Mouse (Mus musculus): ENCODE measurements at regions not wholly inside any gene's neighbourhood (a gene's known extent, or its start where the extent isn't known, plus 50 kb on each side); places are given as distances from the start of the nearest gene placed in this dataset.

GRCm38 (mm10) chr13:37629271-37629899, 148.8 kb upstream of the Rreb1 start:
- WGBS, result 73% methylated on average over 6 of the region's 6 CpGs
- ATAC-seq (replicated peaks; ENCODE audit: insufficient number of reproducible peaks, low FRiP score, low TSS enrichment, low read depth), result no peak
- no peaks in the 10 kb centered on the region for H3K9me3 ChIP-seq (replicated peaks; ENCODE audit: control insufficient read depth, low read length)
- no peaks in the 10 kb centered on the region for H3K4me1 ChIP-seq (ENCODE audit: control insufficient read depth, insufficient read depth, low read length)
- H3K36me3 ChIP-seq (replicated peaks; ENCODE audit: control insufficient read depth, insufficient read depth, low read depth, low read length), result no peaks in the 10 kb centered on the region
- no peak overlapping the region for H3K4me3 ChIP-seq (ENCODE audit: low read depth, low read length)
- H3K9ac ChIP-seq (replicated peaks; ENCODE audit: low read length), result no peak overlapping the region
- H3K27ac ChIP-seq (replicated peaks; ENCODE audit: low read depth, low read length), result no peak overlapping the region
- no peaks in the 10 kb centered on the region for H3K27me3 ChIP-seq (ENCODE audit: control insufficient read depth, insufficient read depth, low read length)
- no peak overlapping the region for H3K4me2 ChIP-seq (ENCODE audit: low read depth, low read length)
- no peak for DNase-seq (ENCODE audit: low spot score)

GRCm38 (mm10) chr13:37632835-37633440, 145.3 kb upstream of the Rreb1 start:
- H3K4me3 ChIP-seq (ENCODE audit: low read depth, low read length), result no peak overlapping the region
- DNase-seq (ENCODE audit: low spot score) (no peak), ATAC-seq (replicated peaks; ENCODE audit: insufficient number of reproducible peaks, low FRiP score, low TSS enrichment, low read depth) (no peak)
- no peaks in the 10 kb centered on the region for H3K9me3 ChIP-seq (replicated peaks; ENCODE audit: control insufficient read depth, low read length)
- H3K27ac ChIP-seq (replicated peaks; ENCODE audit: low read depth, low read length), result no peak overlapping the region
- no peaks in the 10 kb centered on the region for H3K4me1 ChIP-seq (ENCODE audit: control insufficient read depth, insufficient read depth, low read length)
- no peak overlapping the region for H3K9ac ChIP-seq (replicated peaks; ENCODE audit: low read length)
- H3K36me3 ChIP-seq (replicated peaks; ENCODE audit: control insufficient read depth, insufficient read depth, low read depth, low read length), result no peaks in the 10 kb centered on the region
- H3K27me3 ChIP-seq (ENCODE audit: control insufficient read depth, insufficient read depth, low read length), result no peaks in the 10 kb centered on the region
- no peak overlapping the region for H3K4me2 ChIP-seq (ENCODE audit: low read depth, low read length)
- WGBS, result 95% methylated on average over 5 of the region's 5 CpGs

DNA sequence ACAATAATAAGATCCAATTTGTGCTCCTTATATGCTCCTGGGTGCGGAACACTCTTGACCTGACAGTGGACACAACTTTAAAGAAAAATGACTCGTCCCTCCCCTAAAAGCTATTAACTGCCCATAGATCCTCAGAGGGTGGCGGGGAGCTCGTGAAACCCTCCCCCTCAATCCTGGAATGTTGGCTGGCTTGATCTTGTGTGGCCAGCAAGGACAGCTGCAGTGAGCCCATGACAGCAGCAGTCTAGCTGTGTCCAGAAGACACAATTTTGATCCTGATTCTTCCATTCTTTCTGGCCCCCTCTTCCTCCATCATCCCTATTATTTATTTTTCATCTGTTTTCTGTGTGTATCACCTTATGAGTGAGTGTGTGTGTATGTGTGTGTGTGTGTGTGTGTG, 141.8 kb upstream of the Rreb1 start:
- no peak for DNase-seq (ENCODE audit: low spot score)
- H3K4me2 ChIP-seq (ENCODE audit: low read depth, low read length), result no peak overlapping the region
- H3K4me1 ChIP-seq (ENCODE audit: control insufficient read depth, insufficient read depth, low read length), result no peaks in the 10 kb centered on the region
- H3K36me3 ChIP-seq (replicated peaks; ENCODE audit: control insufficient read depth, insufficient read depth, low read depth, low read length), result no peaks in the 10 kb centered on the region
- H3K27me3 ChIP-seq (ENCODE audit: control insufficient read depth, insufficient read depth, low read length), result no peaks in the 10 kb centered on the region
- no peak overlapping the region for H3K9ac ChIP-seq (replicated peaks; ENCODE audit: low read length)
- H3K9me3 ChIP-seq (replicated peaks; ENCODE audit: control insufficient read depth, low read length), result no peaks in the 10 kb centered on the region
- H3K4me3 ChIP-seq (ENCODE audit: low read depth, low read length), result no peak overlapping the region
- ATAC-seq (replicated peaks; ENCODE audit: insufficient number of reproducible peaks, low FRiP score, low TSS enrichment, low read depth), result no peak
- H3K27ac ChIP-seq (replicated peaks; ENCODE audit: low read depth, low read length), result no peak overlapping the region
- WGBS, result 81% methylated on average over 4 of the region's 4 CpGs

DNA sequence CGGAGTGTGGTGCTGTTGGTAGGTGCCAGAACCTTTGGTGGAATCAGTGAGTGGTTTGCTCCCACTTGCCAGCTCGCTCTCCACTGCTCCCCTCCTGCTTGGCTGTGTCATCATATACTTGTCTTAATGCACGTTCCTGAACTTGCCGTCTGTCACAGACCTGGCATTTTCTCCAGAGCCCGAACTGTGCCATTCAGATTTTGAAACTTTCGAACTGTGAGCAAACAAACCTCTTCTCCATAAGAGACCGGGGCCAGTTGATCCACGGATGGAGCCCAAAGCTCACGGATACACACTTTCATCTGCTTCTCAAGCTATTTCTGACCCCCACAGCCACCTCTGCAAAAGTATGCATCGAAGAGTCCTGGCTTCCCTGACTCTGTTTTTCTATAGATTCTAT, 141.0 kb upstream of the Rreb1 start:
- DNase-seq (ENCODE audit: low spot score), result no peak
- H3K27me3 ChIP-seq (ENCODE audit: control insufficient read depth, insufficient read depth, low read length), result no peaks in the 10 kb centered on the region
- no peak overlapping the region for H3K9ac ChIP-seq (replicated peaks; ENCODE audit: low read length)
- no peak overlapping the region for H3K27ac ChIP-seq (replicated peaks; ENCODE audit: low read depth, low read length)
- no peak for ATAC-seq (replicated peaks; ENCODE audit: insufficient number of reproducible peaks, low FRiP score, low TSS enrichment, low read depth)
- WGBS, result 86% methylated on average over 10 of the region's 10 CpGs
- no peaks in the 10 kb centered on the region for H3K4me1 ChIP-seq (ENCODE audit: control insufficient read depth, insufficient read depth, low read length)
- H3K36me3 ChIP-seq (replicated peaks; ENCODE audit: control insufficient read depth, insufficient read depth, low read depth, low read length), result no peaks in the 10 kb centered on the region
- no peaks in the 10 kb centered on the region for H3K9me3 ChIP-seq (replicated peaks; ENCODE audit: control insufficient read depth, low read length)
- no peak overlapping the region for H3K4me2 ChIP-seq (ENCODE audit: low read depth, low read length)
- no peak overlapping the region for H3K4me3 ChIP-seq (ENCODE audit: low read depth, low read length)

GRCm38 (mm10) chr13:37638071-37638511, 140.1 kb upstream of the Rreb1 start:
- Histone ChIP-seq H3K27ac (replicated peaks; ENCODE audit: low read depth, low read length) (no peak overlapping the region), H3K4me3 (ENCODE audit: low read depth, low read length) (no peak overlapping the region), H3K27me3 (ENCODE audit: control insufficient read depth, insufficient read depth, low read length) (no peaks in the 10 kb centered on the region), H3K9me3 (replicated peaks; ENCODE audit: control insufficient read depth, low read length) (no peaks in the 10 kb centered on the region), H3K36me3 (replicated peaks; ENCODE audit: control insufficient read depth, insufficient read depth, low read depth, low read length) (no peaks in the 10 kb centered on the region), H3K4me2 (ENCODE audit: low read depth, low read length) (no peak overlapping the region), H3K4me1 (ENCODE audit: control insufficient read depth, insufficient read depth, low read length) (no peaks in the 10 kb centered on the region), H3K9ac (replicated peaks; ENCODE audit: low read length) (no peak overlapping the region)
- no peak for ATAC-seq (replicated peaks; ENCODE audit: insufficient number of reproducible peaks, low FRiP score, low TSS enrichment, low read depth)
- DNase-seq (ENCODE audit: low spot score), result no peak
- WGBS, result 56% methylated on average over 8 of the region's 8 CpGs

- WGBS, result 59% methylated on average over 13 of the region's 13 CpGs
These were observed 135.6 kb upstream of the Rreb1 start for GRCm38 (mm10) chr13:37642410-37643093.

GRCm38 (mm10) chr13:37644751-37645181, 133.4 kb upstream of the Rreb1 start:
- no peak for ATAC-seq (replicated peaks; ENCODE audit: insufficient number of reproducible peaks, low FRiP score, low TSS enrichment, low read depth)
- DNase-seq (ENCODE audit: low spot score), result no peak
- no peaks in the 10 kb centered on the region for H3K4me1 ChIP-seq (ENCODE audit: control insufficient read depth, insufficient read depth, low read length)
- no peak overlapping the region for H3K27ac ChIP-seq (replicated peaks; ENCODE audit: low read depth, low read length)
- 80% methylated on average over 8 of the region's 8 CpGs for WGBS
- H3K9ac ChIP-seq (replicated peaks; ENCODE audit: low read length), result no peak overlapping the region
- H3K9me3 ChIP-seq (replicated peaks; ENCODE audit: control insufficient read depth, low read length), result no peaks in the 10 kb centered on the region
- no peaks in the 10 kb centered on the region for H3K36me3 ChIP-seq (replicated peaks; ENCODE audit: control insufficient read depth, insufficient read depth, low read depth, low read length)
- H3K27me3 ChIP-seq (ENCODE audit: control insufficient read depth, insufficient read depth, low read length), result no peaks in the 10 kb centered on the region
- H3K4me3 ChIP-seq (ENCODE audit: low read depth, low read length), result no peak overlapping the region
- H3K4me2 ChIP-seq (ENCODE audit: low read depth, low read length), result no peak overlapping the region

More at GRCm38 (mm10) chr13:37642410-37643093, 135.6 kb upstream of the Rreb1 start:
- ATAC-seq (replicated peaks; ENCODE audit: insufficient number of reproducible peaks, low FRiP score, low TSS enrichment, low read depth), result no peak
- H3K9me3 ChIP-seq (replicated peaks; ENCODE audit: control insufficient read depth, low read length), result no peaks in the 10 kb centered on the region
- no peak overlapping the region for H3K4me3 ChIP-seq (ENCODE audit: low read depth, low read length)
- H3K27ac ChIP-seq (replicated peaks; ENCODE audit: low read depth, low read length), result no peak overlapping the region
- no peaks in the 10 kb centered on the region for H3K36me3 ChIP-seq (replicated peaks; ENCODE audit: control insufficient read depth, insufficient read depth, low read depth, low read length)
- DNase-seq (ENCODE audit: low spot score), result no peak
- no peak overlapping the region for H3K9ac ChIP-seq (replicated peaks; ENCODE audit: low read length)
- H3K27me3 ChIP-seq (ENCODE audit: control insufficient read depth, insufficient read depth, low read length), result no peaks in the 10 kb centered on the region
- no peak overlapping the region for H3K4me2 ChIP-seq (ENCODE audit: low read depth, low read length)
- no peaks in the 10 kb centered on the region for H3K4me1 ChIP-seq (ENCODE audit: control insufficient read depth, insufficient read depth, low read length)

- no peak overlapping the region for H3K4me3 ChIP-seq (ENCODE audit: low read depth, low read length)
- ATAC-seq (replicated peaks; ENCODE audit: insufficient number of reproducible peaks, low FRiP score, low TSS enrichment, low read depth), result no peak
- H3K27ac ChIP-seq (replicated peaks; ENCODE audit: low read depth, low read length), result no peak overlapping the region
- no peaks in the 10 kb centered on the region for H3K27me3 ChIP-seq (ENCODE audit: control insufficient read depth, insufficient read depth, low read length)
- H3K4me2 ChIP-seq (ENCODE audit: low read depth, low read length), result no peak overlapping the region
- no peaks in the 10 kb centered on the region for H3K9me3 ChIP-seq (replicated peaks; ENCODE audit: control insufficient read depth, low read length)
- WGBS, result 63% methylated on average over 9 of the region's 9 CpGs
- no peak for DNase-seq (ENCODE audit: low spot score)
- no peaks in the 10 kb centered on the region; the same call in 1 of the 2 replicates for H3K36me3 ChIP-seq (replicated peaks; ENCODE audit: control insufficient read depth, insufficient read depth, low read depth, low read length)
- H3K4me1 ChIP-seq (ENCODE audit: control insufficient read depth, insufficient read depth, low read length), result no peaks in the 10 kb centered on the region
- H3K9ac ChIP-seq (replicated peaks; ENCODE audit: low read length), result no peak overlapping the region
These were observed 128.6 kb upstream of the Rreb1 start for GRCm38 (mm10) chr13:37649467-37650080.

Data from embryonic facial prominence, embryonic 11.5 days (tissue).